Mouse (Mus musculus): ENCODE results near the gene 4930430F08Rik.
"Not testable (repeated sequence)": the region's sequence is repeated elsewhere in the genome, so short reads cannot be mapped to it uniquely, and the experiment has no call there.

Gene 4930430F08Rik

DNA sequence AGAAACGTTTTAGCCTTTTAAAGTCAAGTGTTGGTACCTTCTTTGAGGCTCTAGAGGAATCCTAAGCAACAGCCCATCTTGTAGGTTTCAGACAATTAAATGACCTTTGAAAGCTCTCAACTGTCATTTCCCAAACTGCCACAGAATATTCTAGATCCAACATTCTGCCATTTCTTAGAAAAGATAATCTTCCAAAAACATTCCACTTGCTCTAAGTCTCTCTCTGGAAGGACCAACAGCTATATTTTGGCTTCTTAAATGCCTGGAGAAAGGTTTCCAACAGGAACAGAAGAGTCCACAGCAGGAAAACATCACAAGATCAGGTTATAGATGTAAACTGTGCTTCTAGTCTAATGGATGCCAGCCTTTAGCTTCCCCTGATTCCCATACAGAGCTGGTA lies at the start of gene 4930430F08Rik, which contains the start of gene 1700017N19Rik:
Gene 4930430F08Rik, minus strand, starts transcription at position 101 of the 400 bp plus-strand sequence.
Gene 1700017N19Rik, plus strand, starts transcription at position 162 of the 400 bp plus-strand sequence.
- no peak for DNase-seq

DNA sequence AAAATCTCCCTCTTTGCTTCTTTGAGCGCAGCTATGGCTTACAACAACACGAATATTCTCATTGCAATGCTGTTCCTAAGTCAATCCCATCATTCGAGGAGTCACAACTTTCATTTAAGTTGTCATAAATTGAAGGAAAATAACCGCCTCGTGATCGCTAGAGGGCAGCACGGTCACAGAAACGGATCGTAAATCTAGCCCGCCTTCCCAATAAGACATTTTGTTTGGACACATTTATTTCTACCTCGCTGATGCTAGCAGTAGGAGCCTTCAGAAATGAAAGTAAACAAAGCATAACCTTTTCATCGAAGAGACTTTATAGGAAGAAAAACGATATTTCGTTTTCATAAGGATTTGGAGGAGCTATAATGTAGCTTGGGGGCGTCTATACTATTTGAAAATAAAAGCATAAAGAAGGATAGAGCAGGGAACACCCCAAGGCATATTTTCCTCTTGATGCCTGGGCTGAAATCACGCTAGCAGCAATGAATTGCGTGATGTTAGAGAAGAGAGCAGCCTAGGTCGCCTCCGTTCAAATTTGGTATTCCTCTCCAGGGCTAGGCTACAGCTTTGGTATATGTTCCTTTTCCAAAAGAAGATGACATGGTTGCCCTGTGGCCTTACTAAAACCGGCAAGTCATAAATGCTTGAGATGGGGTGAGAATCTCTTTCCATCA lies 39.7 kb upstream of the 4930430F08Rik start:
- DNase-seq = peak; percentile 39

DNA sequence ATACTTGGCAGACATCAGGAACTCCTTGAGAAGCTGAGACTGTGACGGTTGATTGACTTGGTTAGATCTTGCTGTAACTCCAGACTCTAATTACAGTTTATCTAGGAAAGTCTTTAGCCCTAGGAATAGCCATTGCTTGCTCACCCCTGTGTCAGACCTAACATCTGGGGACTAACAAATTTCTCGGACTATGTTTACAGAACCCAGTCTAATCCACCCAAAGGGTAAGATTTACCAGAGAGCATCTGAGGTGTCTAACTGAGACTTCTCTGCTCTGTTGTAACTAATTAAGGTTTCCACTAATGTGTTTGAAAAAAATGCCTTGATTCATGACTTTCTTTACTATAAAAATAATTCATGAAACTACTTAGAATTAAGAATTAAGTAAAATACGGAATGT lies 32.3 kb upstream of the 4930430F08Rik start:
- no peak for DNase-seq

DNA sequence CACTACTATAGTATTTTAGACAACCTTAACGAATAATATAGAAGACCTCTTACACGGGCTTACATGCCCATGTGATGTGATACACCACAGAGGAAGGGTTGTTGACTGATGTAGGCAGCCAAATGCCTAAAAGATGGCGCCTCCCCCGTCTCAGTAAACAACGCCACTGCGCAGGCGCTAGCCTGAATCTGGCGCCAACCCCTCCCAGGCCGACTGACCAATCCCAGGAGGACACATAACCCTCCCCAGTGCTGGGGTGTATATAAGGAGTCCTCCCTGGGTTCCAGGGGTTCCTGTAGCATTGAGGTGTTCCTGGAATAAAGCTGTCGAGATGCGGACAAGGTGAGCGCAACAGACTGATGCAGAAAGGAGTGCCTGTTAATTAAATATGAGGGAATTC lies 29.8 kb upstream of the 4930430F08Rik start:
- DNase-seq = no peak

DNA sequence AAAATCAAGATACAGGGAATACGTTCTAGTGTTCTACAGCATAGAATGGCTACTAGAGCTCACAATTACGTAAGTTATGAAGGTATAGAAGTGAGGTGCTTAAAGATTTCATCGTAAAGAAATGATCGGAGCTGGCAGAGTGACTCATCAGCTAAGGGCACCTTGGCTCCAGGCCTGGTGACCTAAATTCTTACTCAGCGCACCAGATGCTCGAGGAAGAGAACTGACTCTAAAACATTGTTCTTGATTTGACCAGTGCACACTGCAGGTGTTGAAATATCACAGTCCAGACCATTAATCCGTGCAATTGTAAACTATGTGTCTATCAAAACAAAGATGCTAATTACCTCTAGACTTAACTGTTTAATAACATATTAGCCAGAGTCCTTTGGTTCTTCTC lies 29.3 kb upstream of the 4930430F08Rik start:
- DNase-seq = no peak

DNA sequence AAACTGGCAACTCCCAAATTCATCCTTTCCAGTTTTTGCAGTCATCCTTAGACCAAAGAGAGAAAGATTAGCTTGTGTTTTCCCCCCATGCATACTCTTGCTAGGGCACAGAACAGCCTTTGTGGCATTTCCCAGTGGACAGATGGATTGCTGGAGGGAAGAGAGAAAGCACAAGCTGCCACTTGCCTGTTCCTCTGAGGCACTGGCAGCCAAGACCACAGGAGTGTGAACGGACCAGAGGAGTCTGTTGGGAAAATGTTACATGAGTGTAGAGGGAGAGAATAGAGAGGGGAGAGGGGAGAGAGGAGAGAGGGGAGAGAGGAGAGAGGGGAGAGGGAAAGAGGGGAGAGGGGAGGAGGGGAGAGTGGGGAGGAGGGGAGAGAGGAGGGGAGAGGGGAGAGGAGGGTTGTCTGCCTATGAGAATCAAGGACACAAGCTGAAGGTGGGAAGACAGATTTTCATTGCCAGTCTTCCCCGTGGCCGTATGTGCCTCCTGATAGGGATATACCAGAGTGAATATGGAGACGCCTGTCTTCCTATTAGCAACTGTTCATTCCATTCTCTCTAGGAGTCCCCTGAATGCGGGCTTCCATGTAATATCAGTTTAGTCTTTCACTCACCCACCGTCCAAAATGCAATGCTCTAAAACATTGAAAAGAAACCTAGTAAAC lies 27.1 kb upstream of the 4930430F08Rik start:
- DNase-seq = no peak

DNA sequence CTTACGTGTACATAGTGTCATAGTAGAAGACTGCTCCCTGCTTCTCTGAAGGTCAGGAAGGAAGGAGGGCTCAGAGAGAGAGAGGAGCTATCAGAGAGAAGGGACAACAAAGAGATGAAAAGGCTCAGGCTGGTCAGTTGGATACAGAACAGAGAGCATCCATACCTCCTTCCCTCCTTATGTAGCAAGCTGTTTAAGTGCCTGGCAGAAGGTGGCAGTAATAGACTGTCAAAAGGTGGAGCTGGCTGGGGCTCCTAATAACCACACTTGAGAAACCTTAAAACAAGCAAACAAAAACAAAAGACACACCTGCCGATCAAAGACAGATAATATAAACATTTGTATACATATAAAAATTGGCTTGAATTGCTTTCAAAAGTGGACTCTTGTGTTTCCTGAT lies 14.0 kb upstream of the 4930430F08Rik start:
- DNase-seq = no peak

DNA sequence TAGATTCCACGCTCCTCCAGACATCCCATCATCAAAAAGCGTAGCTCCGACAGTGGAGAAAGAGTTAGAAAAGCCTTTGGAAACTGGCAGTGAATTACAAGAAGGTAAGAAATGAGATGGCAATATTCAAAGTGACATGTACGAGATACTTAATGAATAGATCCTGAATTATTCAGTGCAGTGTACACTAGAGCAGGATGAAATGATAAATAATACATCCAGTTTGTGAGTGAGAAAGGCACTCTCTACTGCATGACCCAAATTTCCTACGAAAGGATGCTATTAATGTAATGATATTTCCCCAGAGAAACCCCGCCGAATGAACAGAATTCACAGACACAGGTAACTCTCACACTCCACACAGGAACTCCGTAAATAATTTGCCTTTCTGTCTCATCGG lies 13.3 kb upstream of the 4930430F08Rik start:
- no peak for DNase-seq

DNA sequence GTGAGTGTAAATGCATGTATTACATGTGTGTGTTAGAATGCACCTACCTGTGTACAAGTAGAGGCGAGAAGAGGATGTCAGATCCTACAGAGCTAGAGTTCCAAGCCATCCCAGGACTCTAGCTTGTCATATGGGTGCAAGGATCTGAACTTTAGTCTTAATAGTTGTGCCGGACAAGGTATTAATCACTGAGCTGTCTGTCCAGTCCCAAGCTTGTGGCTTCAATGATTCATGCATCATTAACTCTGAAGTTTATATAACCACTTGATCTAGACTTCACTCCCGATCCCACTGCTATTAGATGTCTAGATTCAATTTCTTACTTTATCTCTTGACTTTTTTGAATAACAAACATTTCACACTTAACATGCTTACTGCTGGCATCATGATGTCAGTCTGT lies 8.1 kb upstream of the 4930430F08Rik start:
- no peak for DNase-seq

DNA sequence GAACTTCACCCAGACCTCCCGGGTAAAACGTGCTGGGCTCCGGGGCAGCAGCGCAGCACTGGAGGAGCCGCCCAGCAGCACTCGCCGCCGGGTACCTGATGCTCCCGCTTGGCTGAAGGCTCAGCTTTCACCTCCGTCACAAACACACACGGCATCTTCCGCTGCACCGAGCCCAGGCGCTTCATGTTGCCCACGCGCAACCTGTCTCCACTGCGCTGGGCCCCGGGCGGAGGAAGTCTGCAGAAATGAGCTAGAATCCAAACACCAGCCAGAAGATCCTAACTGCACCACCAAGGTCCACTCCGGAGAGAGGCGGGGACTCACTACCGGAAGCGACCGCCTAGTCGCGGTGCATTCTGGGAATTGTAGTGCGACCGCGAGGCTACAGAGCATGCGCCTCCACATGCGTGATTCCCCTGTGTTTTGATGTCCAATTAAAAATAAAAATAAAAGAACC lies 1.3 kb downstream of the 4930430F08Rik start:
- peak; percentile 89 for DNase-seq

DNA sequence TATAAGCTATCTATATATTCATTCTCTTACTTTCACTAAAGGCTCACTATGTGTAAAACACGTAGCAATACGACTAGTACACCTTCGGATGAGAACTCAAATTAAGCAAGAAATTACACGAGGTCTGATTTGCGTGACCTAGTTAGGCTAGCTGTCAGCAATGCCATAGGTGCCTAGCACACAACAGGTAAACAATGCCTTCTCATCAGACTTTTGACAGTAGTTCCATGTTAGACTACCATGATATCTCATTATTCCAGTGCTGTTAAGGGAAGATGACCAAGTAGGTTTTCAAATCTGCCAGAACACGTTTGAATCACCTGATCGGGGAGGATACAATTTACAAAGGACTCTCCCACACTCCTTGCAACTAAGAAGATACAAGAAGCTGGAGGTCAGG lies 1.7 kb downstream of the 4930430F08Rik start:
- no peak for DNase-seq

DNA sequence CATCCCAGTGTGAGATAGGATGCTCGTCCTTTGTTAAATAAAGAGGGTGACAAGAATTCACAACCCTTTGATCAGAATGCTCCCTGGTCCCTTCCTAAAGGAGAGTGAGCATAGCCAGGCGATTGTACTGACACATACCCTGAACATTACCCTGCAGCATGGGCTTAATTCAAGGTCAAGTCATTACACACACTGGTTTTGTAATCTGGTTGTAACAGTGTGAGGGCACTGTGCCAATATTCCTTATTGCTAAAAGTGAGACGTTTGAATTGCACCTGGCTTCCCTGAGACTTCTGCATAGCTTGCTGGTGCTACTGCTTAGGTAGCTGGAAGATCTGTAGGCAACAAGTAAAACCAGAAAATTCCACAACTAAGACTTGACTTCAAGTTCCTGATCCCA lies 6.0 kb downstream of the 4930430F08Rik start:
- DNase-seq = no peak

DNA sequence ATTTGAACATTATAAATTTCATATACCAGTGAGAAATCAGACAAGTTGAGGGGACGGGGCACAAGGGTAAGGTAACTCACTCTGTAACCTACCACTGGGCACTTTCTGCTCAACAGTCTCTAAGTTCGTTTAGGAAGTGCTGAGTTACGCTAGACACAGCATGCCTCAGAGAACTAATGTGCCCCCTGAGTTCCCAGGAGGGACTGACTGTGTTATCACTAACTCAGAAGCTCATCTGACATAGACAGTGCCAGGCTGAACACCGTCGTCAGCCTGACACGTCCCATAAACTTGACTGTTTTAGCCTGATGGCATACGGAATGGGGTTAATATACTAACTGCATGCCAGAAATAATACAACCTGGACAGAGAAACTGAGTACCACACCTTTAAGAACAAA lies 14.9 kb downstream of the 4930430F08Rik start:
- DNase-seq = no peak

DNA sequence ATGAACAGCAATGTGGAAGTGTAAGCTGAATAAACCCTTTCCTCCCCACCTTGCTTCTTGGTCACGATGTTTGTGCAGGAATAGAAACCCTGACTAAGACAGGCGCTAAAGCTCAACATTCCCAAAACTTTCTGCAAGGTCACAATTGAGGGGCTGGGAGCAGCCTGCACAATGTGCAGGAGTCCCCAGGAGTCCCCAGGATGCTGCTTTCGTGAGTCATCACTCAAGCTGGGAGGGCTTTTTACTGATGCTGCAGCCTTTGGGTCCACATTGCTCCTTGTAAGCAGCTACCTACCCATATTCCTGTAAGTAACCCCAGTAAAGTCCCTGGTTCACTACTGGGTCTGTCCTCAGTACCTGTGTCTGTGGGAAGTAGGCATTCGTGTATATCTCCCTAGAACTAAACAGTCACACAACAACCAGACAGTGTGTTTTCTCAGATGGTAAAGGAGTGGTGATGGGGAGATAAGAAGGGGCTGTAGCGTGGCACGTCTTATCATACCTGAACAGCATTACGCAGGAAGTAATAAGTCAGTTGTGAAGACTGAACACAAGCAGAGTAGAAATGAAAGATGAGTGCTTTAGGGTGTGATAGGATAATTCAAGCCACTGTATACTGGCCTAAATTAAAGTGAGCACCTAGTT lies 15.6 kb downstream of the 4930430F08Rik start:
- no peak for DNase-seq

DNA sequence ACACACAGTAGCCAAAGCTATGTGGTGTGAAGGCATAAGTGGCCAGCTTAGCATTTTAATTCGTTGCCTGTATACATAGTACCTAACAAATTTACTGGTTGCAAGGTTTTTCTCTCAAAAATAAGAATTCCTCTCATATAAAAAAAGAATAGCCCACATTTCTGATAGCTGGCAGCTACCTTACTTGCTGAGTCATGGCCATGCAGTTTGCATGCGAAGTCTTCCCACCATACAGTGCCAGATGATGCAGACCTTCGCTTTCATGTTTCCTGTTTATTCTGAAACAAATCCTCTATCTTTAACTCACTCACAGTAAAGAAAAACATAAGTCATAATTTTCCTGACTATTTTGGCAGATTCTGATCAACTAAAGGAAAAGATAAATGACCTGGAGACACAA lies 18.5 kb downstream of the 4930430F08Rik start:
- DNase-seq = no peak

DNA sequence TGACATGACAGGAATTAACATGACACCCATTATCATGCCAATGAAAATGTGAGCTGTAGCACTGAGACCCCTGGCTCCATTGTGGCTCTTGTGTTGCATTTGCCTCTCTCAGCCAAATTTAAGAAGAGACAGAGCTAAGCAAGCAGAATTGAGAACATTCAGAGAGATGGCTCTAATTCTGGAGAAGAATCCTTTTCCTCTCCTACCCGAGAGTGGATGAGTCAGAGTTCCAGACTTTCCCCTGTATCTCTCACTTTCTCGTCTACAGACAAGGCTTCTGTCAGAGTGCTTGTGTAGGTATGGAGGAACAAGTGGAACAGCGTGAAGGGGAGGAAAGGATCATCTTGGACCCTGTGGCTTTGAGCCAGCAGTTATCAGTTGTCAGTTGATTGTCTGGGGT lies 26.1 kb downstream of the 4930430F08Rik start:
- DNase-seq = no peak

DNA sequence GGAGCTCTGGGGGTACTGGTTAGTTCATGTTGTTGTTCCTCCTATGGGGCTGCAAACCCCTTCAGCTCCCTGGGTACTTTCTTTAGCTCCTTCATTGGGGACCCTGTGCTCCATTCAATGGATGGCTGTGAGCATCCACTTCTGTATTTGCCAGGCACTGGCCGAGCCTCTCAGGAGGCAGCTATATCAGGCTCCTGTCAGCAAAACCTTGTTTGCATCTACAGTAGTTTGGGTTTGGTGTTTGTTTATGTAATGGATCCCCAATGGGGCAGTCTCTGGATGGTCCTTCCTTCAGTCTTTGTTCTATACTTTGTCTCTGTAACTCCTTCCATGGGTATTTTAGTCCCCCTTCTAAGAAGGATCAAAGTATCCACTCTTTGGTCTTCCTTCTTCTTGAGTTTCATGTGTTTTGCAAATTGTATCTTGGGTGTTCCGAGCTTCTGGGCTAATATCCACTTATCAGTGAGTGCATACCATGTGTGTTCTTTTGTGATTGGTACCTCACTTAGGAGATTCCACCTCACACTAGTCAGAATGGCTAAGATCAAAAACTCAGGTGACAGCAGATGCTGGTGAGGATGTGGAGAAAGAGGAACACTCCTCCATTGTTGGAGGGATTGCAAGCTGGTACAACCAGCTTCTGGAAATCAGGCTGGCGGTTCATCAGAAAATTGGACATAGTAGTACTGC lies 29.9 kb downstream of the 4930430F08Rik start:
- DNase-seq = not testable (repeated sequence)

DNA sequence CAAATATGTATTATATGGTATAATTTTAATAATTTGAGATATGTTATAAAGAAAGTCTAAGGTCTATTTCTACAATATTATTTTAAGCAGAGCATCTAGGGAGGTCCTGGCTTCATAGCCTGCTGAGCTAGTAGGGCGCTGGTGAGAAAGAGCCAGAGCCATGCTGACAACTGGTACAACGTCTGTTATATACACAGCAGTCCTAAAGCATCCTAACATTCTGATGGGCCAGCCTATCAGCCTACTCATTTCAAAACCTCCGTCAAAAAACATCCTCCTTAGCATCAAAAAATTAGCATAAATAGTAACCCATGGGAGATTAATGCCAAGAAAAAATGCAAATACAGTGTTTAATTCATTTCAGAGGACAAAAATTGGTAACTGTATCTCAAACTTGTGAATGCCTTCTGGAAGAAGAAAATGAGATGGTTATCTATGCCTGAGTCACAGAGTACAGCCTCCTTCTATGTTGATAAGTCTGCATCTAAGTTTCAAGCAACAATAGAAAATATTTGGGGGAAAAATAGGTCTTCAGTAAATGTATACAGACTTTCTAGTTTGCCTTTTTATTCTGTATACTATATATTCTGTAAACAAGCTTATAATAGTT lies 33.6 kb downstream of the 4930430F08Rik start:
- DNase-seq = no peak

DNA sequence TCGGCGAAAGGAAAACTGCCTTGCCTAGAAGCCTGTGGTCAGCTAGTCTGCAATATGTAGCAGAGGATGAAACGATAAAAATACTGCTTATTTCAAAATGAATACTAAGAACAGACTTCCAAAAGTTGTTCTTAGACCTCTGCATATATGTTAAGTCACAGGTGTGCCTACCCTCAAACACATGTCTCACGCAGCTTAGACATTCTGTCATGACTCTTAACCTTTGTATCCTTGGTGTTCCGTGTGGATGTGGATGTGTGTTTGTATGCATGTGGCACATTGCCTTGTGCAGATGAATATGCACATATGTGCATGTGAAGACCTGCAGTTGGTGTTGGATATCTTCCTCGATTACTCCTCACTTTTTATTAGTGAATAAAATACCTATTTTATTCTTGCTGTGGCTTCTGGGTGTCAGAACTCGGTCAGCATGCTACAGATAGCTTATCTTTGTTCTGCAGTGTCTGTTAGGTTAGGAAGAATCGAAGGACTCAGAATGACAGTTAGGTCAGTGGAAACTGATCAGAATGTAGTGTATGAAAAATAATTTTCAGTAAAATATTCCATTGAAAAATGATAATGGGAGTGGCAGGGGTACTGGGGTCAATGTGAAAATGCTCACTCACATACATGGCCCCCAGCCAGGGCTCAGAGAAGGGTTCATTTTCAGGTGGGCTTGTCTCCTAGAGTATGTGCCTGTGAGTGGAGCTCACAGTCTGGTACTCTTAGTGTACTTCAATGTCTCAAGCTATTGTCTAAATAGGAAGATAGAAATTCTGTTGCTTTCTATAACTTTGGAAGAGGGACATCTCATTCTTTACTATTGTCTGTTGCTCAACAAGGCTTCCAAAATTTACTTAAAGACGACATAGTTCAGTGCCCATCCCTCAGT lies 65.5 kb downstream of the 4930430F08Rik start:
- no peak for DNase-seq

DNA sequence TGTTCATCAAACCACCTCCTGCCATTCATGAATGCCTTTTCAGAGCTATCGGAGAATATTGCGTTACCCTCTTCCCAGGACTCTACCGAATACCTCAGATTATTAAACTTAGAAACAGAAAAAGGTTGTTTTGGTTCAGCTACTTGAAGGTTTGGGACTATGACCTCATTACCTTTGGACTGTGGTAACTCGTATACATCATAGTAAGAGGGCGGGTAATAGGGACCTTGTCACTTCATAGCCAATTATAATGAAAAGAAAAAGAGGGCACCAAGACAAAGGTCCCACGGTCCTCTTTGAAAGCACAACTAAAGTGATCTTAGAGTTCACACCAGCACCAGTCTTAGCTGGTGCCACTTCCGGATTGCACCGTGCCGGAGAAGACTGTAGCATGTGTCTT lies 67.9 kb downstream of the 4930430F08Rik start:
- no peak for DNase-seq

Measured in right cerebral cortex, postnatal 25 days (tissue).